Mouse (Mus musculus) erythroblast, embryonic 14.5 days (primary cell): ENCODE measurements around the gene U2surp.

Experiments
- GATA1 ChIP-seq: IDR thresholded peaks from 2 replicates; pipeline ENCODE4 v1.6.1; 2012; ENCODE audit warnings: low read length, inconsistent platforms, mixed read lengths
- TAL1 ChIP-seq: IDR thresholded peaks from 3 replicates; pipeline ENCODE4 v1.6.1; 2012; ENCODE audit warnings: low read length, inconsistent platforms, mixed read lengths

DNA sequence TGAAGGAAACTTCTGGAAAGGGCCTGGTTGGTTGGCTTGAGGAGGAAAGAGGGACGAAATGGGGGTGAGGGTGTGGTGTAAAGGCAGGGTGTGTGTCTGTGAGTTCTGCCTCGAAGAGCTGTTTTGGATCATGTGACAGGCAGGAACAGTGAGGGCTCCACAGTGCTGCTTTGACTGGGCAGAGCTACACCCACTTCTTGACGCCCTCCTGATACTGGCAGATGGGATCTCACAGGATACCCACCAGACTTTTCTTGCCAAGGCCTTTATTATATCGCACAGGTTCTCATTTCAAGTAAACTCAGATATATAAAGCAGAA, 75.5 kb downstream of the U2surp start:
- TF ChIP-seq TAL1 (no peak), GATA1 (no peak)
